Mouse (Mus musculus): ENCODE data around the gene Hoxc8.

Gene Hoxc8

DNA sequence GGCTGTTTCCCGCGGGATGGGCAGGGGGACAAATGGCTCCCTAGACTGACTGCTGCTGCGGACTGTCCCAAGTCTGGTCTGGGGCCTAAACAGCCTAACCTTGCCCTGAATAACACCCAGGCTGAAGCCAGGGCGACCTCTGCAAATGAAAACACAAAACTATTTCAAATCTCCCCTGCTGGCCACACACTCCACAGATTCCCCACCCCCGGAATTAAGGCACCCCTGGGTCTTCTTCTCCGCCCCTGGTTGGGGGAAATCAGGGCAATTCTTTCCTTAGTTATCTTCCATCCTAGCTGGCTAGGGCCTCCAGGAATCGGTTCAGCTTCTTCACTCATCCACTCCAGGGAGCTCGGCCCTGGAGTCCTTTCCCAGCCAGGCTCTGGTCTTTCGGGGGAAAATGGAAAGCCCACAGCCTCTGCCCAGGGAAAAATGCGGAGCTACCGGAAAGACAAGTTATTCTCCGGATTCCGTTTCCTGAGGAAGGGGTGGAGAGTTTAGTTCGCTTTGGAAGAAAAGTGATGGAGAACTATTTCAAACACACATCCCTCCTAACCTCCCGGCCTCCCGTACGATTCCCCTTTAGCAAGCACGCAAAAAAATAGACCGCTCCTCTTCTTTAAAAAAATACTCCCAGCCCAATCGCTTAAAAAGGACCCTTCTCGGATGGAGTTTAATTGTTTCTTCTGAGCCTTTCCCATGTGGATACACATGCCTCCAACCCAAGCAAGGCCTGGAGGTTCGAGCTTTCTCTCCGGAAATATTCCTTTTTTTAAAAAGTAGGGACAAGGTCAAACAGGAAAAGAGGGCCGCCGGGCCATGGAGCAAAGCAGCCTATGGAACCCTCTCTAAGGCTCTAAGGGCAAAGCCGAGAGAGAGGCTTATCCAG lies 25.2 kb upstream of the Hoxc8 start:
- no peak for DNase-seq (ENCODE audit: low read depth)

DNA sequence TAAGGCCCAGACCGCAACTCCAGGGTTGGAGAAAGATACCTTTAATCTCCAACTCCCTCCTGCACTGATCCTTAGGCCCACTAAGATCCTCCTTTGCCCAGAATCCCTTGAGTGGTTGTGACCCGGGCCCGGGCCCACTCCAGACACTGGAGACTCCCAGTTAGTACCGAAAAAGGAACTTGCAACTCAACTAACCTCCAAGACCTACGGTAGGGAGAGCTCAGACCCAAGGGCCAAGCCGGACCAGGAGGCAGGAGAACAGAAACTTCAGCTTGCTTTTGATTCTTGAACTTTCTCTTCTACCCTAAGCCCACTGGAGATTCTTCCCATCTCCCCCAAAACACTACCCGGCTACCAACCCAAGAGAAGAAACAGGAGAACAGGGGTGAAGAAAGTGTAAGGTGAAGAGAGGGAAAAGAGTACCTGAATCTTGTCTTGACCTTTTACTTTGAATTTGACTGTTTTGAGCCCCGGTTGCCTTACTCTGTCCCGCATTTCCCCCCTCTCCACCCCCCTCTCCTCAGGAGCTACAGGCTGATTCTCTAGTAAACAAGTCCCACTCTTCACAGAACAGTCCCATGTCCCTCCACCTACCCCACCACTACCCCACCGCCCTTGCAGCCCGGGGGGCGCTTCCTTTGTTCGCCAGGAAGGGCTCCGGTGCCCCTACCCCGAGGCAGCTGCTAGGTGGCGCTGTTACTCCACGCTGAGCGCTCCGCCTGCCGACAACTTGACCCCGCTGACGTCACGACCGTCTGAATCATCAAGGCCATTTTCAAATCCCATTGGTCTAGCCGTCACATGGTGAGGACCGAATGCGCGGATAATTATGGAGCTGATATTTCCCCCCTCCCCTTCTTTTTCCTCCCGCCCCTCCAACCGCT lies 24.3 kb upstream of the Hoxc8 start:
- peak; percentile 85 for DNase-seq (ENCODE audit: low read depth)

DNA sequence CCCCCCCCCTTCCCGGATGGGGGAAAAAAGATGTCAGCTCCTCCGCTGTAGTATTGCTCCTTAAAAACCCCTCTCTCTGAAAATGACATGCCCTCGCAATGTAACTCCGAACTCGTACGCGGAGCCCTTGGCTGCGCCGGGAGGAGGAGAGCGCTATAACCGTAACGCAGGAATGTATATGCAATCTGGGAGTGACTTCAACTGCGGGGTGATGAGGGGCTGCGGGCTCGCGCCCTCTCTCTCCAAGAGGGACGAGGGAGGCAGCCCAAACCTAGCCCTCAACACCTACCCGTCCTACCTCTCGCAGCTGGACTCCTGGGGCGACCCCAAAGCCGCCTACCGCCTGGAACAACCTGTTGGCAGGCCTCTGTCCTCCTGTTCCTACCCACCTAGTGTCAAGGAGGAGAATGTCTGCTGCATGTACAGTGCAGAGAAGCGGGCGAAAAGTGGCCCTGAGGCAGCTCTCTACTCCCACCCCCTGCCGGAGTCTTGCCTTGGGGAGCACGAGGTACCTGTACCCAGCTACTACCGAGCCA lies 23.6 kb upstream of the Hoxc8 start, which contains the start of gene Hoxc10:
Gene Hoxc10, plus strand, starts transcription at position 21 of the 536 bp plus-strand sequence.
- no peak for DNase-seq (ENCODE audit: low read depth)

DNA sequence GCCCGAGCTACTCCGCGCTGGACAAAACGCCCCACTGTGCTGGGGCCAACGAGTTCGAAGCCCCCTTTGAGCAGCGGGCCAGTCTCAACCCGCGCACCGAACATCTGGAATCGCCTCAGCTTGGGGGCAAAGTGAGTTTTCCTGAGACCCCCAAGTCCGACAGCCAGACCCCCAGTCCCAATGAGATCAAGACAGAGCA lies 23.2 kb upstream of the Hoxc8 start, which contains the start of gene Hoxc5:
Gene Hoxc5, plus strand, starts transcription at position 132 of the 199 bp plus-strand sequence.
- no peak for DNase-seq (ENCODE audit: low read depth)

DNA sequence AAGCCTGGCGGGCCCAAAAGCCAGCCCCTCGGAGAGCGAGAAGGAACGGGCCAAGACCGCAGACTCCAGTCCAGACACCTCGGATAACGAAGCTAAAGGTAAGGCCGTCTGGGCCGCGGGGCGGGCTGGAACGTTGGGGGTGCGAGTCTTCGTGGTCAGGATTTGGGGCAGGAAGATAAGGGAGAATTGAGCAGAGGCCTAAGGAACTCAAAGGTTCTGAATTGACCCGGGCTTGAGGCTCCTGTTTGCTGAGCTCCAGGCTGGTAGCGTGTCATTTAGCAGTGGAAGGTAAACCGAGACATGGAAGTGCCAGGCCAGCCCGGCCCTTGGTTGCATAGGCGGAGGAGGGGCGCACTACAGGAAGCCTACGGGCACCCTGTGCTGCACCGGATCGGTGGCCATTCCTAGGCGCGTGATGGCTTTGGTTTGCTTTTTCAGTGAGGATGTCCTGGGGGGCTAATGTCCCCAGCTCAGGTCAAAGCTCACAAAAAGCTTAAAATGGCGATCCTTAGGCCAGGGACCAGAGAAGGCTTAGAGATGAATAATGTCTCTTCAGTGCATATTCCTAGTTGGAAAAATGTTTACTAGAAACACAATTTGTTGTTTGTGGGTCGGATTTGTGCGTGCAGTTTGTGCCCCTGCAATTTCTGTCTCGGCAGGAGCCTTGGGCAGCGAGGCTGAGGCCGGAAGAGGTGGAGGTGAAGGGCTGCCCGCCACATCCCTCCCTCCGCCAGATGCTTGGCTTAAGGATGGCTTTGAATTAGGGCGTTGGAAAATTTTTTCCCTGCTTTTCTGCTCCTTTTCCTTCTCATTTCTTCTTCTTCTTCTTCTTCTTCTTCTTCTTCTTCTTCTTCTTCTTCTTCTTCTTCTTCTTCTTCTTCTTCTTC lies 22.7 kb upstream of the Hoxc8 start:
- no peak for DNase-seq (ENCODE audit: low read depth)

DNA sequence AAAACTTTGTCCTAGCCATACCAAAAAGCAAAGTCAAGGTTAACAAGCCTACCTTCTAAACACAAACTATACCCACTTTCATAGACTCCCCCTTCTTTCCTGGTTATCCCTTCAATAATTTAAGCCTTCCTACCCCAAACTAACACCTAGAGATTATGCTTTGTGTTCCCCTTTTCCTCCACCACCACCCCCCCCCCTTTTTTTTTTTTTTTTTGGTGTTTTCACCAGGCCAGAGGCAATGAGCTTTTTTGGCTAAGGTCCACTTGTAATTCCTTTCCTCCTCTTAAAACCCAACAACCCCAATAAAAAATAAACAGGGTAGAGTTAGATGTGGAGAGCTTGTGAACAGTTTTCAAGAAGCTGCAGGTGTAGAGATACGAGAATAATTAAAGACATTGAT lies 21.1 kb upstream of the Hoxc8 start:
- no peak for DNase-seq (ENCODE audit: low read depth)

DNA sequence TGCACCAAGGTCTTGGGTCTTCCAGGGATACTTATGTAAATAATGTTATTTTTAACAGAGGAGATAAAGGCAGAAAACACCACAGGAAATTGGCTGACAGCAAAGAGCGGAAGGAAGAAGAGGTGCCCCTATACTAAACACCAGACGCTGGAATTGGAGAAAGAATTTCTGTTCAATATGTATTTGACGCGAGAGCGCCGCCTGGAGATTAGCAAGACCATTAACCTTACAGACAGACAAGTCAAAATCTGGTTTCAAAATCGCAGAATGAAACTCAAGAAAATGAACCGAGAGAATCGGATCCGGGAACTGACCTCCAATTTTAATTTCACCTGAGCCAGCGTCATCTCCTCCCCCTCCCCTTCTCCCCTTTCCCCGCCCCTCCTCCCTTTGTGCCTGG lies 19.7 kb upstream of the Hoxc8 start:
- peak; percentile 45 for DNase-seq (ENCODE audit: low read depth)

DNA sequence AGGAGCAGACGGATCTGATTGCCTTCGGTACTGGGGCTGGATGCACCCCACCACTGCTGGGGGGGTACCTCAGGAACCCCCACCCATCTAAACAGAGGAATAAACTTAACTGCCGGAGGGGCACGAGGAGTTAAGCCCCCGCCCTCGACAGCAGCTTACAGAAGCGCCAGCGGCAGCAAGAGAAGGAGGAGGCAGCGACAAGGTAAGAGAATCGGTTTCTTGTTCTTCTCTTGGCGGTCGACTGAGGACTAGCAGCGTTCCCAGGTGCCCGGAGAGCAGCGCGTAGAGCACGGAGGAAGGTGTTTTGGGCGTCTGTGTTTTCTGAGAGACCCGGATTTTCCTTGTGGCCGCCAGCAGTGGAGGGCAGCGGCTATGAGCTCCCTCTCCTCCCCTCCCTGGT lies 18.2 kb upstream of the Hoxc8 start:
- no peak for DNase-seq (ENCODE audit: low read depth)

DNA sequence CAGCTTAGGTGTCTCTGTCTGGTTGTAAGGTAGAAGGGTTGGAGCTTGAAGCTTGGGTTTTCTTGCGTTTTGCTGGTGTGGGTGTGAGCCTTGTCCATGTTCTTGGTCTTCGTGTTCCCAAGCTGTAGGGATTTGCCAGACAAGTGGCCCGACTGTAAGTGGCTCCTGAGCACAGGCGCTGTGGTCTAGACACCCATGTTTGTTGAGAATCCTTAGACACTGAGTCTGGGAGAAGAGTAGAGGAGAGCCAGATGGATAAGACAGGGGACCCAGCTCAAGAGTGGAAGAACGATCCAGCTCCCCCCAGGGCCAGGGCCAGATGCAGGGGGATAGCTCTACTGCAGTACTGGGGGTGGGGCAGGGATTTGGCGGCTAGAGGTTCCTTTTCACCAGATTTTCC lies 17.7 kb upstream of the Hoxc8 start:
- DNase-seq (ENCODE audit: low read depth), result no peak

DNA sequence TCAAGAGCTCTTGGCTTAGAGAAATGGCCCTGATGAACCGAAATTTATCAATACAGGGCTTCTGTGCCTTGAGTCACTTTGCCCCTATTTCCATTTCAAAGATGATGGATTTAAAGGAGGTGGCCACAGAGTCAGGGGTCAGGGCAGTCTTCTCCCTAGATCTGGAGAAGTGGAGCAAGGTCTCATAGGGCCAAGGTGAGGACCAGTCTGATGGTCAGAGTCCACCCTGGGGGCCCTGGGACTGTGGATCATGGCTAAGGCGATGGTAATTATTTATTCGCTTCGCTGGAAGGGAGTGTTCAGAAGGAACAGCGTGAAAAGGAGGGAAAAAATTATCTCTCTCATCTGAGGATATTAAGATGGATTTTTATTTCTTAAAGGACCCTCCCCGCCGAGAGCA lies 15.4 kb upstream of the Hoxc8 start:
- DNase-seq (ENCODE audit: low read depth), result no peak

DNA sequence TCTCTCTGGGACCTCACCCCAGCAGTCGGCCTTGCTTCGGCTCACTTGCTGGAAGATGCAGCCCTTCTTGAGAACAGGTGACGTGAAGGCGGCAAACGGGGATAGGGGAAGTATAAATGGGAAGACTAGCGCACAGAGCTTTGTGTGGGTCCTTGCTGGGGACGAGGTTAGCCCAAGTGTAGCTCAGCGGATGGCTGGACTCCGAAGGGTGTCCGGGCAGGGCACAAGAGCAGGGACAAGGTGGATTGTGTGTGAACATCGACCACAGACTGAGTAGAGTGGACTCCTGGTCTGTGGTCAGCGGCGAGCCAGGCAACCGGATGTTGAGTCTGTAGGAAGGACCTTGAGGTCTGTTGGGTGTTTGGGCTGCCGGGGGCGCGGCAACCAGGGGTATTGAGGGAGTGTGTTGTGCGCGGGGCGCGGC lies 14.7 kb upstream of the Hoxc8 start:
- no peak for DNase-seq (ENCODE audit: low read depth)

DNA sequence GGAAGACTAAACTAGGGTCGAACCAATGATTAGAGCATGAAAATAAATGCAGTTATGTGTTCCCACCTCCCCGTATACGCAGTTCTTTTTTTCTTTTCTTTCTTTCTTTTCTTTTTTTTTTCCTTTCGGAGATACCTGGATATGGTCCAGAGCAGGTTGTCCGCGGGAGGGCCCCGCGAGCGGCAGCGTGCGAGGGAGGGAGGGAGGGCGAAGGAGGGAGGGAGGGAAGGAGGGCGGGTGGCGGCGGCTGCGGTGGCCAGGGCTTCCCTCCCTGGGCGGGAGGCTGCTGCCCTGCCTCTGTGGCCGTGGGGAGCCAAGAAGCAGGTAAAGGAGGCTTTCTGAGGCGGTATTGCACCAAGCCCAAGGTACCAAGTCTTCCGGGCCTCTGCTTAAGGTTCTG lies 14.2 kb upstream of the Hoxc8 start, which contains the start of gene Hoxc9:
Gene Hoxc9, plus strand, starts transcription at position 269 of the 400 bp plus-strand sequence.
- DNase-seq (ENCODE audit: low read depth), result no peak

DNA sequence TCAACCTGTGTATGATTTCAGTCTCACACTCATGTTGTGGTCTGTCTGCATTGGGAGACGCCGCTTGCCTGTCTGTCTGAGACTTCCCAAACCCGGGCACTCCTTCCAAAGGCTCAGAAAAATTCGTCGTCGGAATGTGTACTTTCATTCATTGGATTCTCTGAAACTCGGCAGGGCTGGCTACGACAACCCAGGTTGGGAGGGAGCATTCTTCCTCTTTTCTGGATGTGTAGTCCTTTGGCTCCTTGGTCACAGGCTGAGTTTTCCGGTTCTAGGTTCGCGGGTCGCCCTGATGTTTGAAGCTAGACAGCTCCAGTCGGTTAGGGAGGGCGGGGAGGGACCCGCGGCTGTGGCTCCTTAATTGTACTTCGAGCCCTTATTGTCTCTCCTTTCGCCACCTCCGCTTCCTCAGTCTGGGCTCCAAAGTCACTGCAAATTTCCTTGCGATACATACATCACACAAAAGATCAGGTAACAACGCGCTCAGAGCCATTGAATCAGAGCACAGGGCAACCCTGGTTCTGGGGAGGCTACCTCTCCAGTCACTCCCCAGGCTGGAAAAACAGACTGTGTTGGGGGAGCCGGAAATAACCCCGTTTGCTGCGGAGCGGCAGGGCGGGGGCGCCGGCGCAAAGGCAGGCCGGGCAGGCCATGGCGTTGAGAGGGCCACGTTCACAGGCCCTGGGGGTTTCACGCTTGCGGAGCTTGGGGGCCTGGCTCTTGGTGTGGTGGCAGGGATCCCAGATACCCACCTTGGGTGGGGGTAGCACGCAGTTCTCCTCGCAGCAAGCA lies 13.6 kb upstream of the Hoxc8 start:
- peak; percentile 50 for DNase-seq (ENCODE audit: low read depth)

DNA sequence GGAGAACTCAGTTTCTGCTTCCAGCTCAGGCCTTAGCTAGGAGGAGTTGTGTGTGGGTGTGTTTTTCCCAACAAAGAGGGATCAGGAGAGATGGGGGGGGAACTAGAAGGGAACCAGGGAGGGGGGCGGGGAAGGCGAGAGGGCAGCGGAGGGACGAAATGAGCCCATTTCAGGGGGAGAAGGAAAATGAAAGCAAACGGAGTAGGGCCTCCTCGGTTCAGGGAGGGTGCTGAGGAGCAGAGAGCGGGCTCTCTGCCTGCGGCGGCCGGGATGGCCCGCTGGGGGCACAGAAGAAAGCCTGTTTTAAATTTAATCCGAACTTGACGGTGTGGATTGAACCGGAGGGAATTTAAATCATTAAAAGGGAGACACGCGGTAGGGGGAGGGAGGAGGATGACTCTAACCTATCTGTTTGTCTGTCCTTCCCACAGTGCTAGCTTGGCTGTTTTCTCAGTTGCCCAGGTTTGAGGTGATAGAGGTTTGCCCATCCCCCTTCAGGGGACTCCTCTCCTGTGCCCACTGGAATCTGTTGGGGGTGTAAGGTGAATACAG lies 12.9 kb upstream of the Hoxc8 start:
- peak; percentile 51 for DNase-seq (ENCODE audit: low read depth)

DNA sequence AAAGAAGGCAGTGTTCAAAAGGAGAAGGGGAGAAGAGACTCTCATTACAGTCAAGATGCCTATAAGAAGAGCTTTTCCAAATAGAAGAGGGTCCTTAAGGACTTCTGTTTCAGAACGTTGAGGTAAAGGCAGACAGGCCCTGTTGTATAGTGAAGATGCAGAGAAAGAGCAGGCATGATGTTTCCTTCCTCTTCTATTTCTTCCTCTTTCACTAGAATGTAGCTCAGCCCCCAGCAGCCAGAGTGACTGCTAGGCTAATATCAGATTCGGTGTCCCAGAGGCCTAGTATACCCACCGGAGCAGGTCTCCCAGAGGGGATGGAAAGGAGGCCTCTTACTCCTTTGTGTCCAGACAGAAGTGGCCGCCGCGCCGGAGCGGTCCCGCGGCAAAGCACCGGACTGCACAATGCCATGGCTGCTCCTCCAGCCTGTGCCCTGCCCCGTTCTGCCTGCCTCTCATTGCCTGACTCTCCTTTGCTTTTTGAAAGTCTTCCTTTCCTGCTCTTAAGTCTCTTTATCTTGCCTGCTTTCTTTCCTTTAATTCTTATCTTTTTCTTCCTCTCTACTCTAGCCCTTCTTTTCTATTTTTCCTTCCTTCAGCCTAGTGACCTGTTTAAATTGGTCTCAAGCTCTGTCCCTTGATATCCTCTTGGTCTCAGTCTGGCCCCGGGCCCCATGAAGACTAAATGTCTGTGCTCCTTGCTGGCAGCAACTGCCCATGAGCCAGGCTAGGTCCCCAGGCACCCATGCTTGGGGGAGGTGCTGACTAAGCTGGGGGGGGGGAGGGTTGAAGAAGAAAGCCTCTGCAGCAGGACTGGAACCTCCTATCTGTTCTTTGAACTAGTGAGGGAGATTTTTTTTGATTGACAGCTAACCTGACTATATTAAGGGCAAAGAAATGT lies 11.5 kb upstream of the Hoxc8 start:
- DNase-seq (ENCODE audit: low read depth), result no peak

DNA sequence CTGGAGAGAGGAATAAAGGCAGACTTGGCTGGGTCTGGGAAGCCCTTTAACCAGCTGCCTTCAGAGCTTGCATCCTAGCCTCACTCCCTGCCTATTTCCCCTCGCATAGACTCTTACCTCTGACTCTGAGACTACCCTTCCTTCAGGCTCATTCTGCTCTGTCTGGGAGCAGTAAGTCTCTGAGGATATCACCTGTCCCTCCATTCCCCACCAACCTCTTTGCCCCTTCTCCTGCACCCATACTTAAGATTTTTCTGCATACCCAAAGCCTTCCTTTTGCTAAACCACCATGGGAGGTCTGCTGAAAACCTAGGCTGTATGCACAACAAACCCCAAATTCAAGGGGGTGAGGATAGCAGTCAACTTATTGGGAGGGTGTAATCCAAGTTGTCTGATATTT lies 10.5 kb upstream of the Hoxc8 start:
- no peak for DNase-seq (ENCODE audit: low read depth)

DNA sequence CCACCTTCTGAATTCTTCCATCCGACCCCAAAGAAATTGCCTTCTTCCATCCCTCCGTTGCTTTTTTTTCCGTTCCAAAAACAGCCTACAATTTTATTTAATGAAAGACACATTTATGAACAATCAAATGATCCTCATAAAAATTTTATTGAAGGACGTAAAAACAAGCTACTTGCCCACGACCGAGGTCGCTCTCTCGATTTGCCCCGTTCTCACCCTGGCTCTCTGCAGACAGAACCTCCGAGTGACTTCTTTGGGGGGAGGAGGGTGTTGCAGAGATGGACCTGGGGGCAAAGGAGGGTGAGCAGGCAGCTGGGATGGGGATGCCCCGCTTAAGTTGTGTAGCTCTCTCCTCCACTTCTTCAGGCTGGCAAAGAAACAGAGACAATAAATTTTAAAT lies 10.1 kb upstream of the Hoxc8 start:
- no peak for DNase-seq (ENCODE audit: low read depth)

DNA sequence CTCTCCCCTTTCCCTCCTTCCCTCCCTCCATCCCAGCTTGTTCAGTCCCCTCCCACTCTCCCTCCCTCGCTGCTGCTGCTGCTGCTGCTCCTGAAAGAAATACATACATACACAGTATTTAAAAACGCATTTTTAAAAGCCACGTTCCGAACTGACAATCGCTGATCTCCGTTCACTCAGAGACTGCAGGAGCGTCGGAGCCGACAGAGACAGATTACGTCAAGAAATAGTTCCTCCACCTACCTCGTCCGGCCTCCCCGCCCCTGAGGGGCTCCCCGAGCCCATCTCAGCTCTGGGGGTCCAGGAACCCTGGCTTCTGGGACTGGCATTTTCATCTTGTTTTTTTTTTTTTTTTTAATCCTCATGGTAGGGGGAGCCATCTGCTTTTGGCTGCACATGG lies 9.5 kb upstream of the Hoxc8 start:
- no peak for DNase-seq (ENCODE audit: low read depth)

DNA sequence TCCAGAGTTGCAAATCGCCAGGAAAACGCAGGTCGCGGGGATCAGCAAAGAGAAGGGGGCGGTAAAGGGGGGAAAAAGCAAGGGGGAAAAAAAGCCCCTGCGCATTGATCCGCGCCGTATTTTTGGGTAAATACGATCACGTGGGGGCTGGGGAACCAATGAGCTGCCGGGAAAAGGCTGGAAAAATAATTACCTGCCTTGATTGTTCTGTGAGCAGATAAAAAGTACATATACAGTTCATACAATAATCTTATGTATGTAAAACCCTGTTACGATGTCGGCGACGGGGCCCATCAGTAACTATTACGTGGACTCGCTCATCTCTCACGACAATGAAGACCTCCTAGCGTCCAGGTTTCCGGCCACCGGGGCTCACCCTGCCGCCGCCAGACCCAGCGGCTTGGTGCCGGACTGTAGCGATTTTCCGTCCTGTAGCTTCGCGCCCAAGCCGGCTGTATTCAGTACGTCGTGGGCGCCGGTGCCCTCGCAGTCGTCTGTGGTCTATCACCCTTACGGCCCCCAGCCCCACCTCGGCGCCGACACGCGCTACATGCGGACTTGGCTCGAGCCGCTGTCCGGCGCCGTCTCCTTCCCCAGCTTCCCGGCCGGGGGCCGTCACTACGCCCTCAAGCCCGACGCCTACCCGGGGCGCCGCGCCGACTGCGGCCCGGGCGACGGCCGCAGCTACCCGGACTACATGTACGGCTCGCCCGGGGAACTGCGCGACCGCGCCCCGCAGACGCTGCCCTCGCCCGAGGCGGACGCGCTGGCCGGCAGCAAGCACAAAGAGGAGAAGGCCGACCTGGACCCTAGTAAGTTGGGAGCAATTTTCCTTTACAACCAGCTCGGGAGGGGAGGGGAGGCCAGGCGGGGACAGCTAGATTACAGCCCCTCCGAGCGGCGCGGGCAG lies 8.8 kb upstream of the Hoxc8 start:
- DNase-seq (ENCODE audit: low read depth), result peak; percentile 42
